Mouse (Mus musculus): Measurements from ENCODE around the gene Pdlim5.

GRCm38 (mm10) chr3:142343786-142344185 lies 51.7 kb downstream of the Pdlim5 start:
- TF ChIP-seq ZC3H11A (IDR thresholded peaks at IDR 0.05; ENCODE audit: borderline replicate concordance, low read depth, low read length), result no peak
- TF ChIP-seq ZNF384 (IDR thresholded peaks at IDR 0.05; ENCODE audit: low read depth, low read length), result no peak
- TF ChIP-seq CHD2 (IDR thresholded peaks at IDR 0.05; ENCODE audit: low read depth, low read length), result no peak
